Mouse (Mus musculus) gastrocnemius, postnatal 4 days (tissue): ENCODE measurements at regions not wholly inside any gene's neighbourhood (a gene's known extent, or its start where the extent isn't known, plus 50 kb on each side); places are given as distances from the start of the nearest gene placed in this dataset.

Experiments used
- DNase-seq, 2 experiments: peaks; one replicate each; pipeline ENCODE4 v3.0.0; 2021 to 2022; ENCODE audit warnings: low spot score in 2 of 2, mixed read lengths in 2 of 2

DNA sequence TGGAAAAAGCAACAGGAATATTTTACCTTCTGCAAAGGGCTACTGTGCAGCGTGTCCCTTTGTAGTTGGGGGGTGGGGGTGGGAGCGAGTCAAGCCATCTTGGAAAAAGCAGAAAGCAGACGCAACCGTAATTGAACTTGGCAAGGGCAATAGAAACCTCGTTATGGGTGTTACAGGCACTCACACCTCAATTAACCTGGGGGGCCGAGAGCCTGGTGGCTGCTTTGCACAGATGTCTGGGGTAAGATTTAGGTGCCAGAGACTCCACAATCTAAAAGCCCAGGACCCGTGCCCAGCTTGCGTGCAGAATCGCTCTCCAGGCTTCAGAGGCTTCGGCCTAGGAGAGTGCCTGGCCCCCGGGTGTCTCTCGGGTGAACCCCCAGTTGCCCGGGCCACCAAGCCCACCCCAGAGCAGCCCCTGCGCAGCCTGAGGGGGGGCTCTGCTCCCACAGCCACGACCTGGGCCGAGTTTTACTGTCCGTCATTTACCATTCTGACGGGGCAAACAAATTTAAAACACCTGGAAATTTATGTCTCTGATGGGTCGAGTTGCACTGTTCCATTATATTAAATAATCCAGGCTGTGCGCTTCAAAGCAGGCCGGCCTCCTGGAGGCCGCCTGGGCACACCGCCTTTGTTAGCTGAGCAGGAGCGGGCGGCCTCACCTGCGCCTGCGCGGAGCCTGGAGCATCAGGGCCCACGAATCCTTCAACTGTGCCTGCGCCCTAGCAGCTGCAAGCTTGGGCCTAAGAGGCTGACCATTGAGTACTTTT lies 212.4 kb downstream of the Srbd1 start:
- DNase-seq: no peak

DNA sequence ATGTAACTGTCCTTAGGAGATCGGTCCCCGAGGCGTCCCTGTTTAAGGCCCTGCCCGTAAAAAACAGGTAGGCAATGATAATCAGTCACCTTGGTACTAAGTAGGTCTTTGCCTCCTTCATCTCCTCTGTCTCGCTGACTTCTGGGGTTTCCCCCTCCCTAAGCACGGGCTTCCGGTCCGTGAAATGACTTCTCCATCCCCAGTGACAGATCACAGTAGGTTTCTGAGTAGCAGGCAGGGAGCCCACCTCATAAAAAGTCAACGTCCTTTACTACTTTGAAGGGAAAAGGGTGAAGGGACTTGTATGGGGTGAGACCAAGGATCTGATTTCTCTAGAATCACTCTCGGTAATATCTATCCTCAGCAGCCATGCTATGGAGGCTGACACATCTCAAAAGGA lies 213.0 kb downstream of the Srbd1 start:
- no peak for DNase-seq

DNA sequence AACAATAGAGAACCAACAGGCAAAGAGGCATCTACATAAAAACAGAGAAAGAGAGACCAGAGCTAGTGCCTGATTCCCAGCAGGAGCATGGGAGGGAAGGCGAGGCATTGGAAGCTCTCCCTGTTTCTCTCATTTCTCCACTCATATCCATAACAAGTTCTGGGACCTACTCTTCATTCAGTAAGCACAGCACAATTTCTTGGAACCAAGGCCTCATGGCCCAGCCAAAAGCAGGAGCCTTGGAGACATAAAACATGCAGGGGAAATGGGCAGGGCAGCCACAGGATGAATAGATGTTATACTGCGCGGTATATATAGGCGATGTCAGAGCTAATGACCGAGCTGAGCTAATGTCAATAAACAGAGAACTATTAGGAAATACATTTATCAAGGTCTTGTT lies 214.2 kb downstream of the Srbd1 start:
- no peak for DNase-seq

DNA sequence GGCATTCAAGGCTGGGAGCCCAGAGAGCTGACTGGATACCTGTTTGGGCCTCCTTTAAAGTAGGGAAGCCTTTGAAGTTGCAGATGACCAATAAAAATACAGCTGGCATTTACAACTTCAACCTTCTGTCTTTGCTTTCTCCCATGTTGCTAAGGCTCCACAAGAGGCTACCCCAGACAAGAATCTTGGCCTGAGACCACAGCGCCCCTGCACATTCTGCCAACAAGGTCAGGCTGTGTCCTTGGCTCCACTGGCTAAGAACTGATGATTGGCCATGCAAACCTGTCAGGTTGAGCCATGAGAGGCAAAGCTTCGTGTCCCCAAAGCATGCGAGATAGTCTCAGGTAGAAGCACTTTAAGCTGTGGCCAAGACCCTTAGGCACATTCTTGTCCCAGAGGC lies 214.6 kb downstream of the Srbd1 start:
- DNase-seq: no peak

DNA sequence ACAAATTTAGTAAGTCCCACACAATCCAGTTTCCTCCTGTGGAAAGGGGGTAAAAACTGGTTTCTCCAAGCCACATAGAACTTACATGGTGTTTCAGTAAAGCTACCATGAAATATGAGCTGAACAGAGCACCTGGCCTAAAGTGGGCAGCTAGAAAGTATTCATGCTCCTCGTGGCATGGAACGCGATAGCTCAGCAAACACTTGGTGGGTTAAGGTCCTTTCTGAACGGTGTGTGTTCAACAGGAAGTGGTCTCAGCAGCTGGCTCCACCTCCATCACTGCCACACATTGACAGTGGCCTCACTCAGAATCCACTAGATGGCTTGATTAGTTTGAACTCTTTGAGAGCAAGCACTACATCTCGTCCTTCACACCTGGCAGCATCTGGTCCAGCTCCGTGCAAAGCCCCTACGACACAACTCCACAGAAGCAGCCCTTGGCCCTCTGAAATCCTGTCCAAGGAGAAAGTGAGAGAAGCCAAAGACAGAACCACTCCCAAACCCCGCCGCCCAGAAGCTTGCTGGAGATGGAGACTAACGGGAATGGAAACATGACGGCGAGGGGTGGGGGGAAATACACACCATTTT lies 215.2 kb downstream of the Srbd1 start:
- DNase-seq: no peak

DNA sequence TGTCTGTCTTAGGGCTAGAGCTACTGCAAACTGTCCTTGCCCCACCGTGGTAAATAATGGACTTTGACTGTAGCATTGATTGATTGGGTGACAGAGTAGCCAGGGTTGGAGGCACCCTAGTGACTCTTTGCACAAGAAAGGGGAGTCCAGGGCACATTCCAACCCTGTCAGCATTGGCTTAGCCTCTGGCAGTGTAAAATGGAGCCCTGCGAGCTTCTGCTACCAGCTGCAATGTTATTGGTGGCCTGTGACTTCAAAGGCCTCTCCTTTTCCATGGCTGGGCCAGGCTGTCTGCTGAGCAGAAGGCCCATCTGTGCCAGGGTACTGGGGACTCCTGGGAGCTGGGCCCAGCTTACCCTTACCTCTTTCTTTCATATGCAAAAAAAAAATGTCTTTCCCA lies 216.4 kb downstream of the Srbd1 start:
- no peak for DNase-seq

DNA sequence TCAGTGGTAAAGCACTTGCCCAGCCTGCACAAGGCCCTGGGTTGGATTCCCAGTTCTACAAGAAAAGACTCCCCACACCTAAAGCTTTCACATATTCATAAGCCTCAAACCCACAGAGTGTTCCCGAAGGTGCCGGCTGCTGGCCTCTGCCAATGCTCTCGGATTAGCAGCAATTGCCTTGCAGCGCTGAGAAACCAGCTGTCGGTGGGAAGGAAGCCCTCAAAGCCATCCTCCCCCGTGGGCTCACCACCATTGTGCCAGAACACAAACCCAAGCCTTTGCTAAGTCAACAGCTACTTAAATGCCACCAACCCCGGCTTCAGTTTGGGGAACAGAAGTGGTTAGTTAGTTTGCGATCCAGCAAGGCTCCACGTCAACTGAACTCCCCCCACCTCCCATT lies 217.7 kb downstream of the Srbd1 start:
- no peak for DNase-seq

DNA sequence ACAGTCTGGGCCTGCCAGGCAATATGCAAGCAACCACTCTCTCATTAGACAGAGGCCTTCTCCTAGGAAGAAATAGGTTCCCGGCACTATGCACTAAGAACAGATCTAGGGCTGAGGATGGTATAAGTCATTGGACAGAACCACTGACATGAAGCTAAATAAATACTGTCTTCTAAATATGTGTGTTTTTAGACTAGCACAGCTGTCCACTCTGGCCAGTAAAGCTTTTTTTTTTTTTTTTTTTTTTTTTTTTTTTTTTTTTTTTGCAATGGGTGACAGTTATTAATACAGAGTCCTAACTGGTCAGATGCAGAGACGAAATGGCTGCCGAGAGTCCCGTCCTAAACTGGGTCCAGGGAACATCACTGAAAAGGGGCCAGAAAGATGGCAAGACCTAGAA lies 218.9 kb downstream of the Srbd1 start:
- no peak for DNase-seq

DNA sequence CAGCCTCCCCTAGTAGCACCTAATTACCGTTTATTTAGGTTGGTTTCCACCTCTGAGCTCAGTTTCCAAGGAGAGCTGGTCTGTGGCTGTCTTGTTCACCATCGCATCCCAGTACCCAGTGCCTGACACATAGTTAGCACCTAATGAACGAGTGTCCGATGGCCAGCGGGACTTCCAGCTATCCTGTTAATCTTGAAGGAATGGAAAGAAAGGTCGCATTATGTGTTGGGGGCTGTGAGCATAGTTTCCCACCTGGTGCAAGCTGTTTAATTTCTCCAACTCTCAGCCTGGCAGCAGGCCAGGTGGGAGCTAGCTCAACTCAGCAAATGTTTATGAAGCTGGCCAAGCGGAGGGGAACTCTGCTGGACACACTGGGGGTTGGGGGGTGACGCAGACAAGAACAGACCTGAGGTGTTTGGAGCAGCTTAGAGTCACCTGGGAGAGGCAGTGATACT lies 223.7 kb downstream of the Srbd1 start:
- DNase-seq: peak in 1 of 2 experiments; percentile 21

DNA sequence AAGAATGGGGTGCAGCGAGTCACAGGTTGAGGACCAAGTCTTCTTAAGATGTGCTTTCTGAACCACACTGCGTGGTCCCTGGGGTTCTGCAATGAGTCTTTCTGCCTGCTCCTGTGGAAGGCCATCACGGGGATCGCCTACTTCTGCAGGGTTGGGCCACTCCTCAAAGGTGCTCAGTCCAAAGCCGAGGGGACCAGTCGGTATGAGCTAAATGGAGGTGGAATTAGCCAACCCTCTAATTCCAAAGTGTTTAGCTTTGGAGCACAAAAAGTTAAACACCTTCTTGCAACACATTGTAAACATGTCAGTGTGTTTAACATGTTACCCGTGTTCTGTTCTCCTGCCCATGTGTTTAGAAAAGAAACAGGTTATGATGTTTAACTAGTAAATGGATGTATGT lies 225.1 kb downstream of the Srbd1 start:
- DNase-seq: no peak

DNA sequence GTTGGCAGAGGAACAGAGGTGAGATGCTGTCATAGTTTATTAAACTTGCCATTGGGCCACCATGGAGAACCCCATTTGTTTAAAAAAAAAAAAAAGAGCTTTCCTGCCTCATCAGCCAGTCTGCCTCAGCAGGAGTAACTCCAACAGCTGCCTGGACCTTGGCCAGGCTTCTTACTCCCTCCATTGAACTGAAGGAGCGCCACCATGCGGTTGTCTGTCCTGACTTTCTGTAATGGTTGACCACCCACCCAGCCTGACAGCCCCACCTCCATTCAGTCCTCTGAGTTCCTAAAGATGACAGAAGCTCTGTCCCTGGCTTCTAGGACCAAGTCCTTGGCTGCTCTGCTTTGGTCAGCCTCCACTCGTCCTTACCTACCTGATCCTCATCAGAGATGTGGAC lies 227.8 kb upstream of the Six2 start:
- no peak for DNase-seq

DNA sequence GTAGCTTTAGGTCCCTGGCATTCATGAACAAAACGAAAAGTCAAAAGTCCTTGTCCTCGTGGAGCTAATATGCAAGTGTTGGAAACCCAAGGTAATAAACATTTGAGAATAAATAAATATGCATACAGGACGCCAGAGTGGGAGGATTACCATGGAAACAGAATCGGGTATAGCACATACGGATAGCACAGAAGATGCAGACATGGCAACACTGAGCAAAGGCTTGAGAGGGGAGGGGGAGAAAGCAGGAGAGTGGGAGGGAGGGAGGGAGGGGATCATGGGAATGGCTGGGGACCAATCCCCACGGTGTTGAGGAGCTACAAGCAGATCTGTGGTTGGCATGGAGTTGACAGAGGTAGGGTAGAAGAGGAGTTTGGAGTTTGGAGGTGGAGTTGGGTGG lies 226.0 kb upstream of the Six2 start:
- no peak for DNase-seq

DNA sequence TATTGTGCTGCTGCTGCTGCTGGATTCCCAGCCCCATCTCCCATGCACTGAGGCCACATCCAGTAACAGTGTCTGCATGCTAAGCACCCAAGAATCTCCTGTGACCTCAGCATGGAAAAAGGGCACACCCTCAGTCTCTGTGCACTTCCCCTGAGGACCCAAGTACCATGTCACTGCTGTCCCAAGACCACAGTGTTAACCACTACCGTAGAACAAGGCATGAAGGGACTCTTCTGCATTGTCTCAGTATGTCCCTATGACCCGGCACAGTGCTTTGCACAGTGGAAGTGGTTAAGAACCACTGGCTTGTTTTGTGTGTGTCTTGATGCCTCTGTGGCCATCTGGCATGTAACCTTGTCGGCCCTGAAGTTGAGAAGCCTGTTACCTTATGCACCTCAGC lies 220.6 kb upstream of the Six2 start:
- no peak for DNase-seq

DNA sequence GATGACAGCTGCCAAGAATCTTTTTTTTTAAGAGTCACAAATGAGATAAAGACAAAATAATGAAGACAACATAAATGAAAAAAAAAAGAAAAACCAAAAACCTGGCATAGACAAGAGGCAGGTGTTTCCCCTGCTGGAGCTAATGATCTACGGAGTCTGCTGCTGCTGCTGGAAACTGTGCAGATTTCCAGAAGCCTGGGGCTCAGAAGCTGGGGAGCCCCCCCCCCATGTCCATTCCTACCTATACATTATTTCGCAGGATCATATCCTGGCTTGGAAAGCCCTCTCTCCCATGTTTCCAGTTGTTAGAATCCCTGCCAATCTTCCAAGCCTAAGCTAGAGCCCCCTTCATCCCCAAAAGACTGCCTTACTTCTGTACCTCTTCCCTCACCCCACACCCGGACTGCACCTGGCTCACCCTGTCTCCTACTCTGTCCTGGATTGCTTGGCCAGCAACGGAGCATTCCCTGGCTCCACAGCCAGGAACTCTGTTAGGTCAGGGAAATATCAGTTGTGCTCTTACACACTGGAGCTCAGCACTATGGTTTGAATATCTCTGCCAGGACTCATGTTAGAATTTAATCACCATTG lies 218.6 kb upstream of the Six2 start:
- DNase-seq: no peak

DNA sequence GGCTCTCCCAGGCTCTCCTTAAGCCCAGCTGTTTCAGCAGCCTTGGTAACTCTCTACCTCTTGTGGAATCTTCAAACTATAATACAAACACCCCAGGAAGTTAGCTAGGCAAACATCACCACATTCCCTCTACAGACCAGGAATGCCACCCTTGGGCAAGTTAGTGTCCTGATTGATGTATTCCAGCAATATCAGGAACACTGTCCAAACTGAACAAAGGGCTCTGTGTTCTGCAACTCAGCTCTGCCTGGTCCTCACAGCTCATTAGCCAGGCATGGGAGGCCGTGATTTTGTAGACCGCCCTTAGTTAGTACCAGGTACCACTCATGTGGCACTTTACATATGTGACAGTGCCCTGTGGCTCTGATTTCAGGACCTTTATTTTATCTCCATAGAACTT lies 214.5 kb upstream of the Six2 start:
- DNase-seq: no peak

DNA sequence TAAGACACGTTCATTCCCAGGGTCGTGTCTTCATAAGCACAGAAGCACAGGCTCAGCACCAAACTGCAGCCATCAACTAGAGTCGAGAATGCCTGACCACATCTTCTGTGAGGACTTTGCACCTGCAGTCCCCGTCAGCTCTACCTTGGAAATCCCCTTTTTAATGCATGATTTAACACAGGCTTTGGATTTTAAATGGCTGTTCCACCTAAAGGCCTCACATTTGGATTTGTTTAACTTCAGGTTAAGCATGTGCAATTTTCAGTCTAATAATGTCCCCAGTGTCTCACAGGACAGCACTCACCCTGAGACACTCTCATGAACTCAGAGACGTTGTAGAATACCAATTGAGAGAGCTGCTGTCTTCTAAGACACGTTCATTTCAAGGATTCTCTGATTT lies 211.0 kb upstream of the Six2 start:
- no peak for DNase-seq

DNA sequence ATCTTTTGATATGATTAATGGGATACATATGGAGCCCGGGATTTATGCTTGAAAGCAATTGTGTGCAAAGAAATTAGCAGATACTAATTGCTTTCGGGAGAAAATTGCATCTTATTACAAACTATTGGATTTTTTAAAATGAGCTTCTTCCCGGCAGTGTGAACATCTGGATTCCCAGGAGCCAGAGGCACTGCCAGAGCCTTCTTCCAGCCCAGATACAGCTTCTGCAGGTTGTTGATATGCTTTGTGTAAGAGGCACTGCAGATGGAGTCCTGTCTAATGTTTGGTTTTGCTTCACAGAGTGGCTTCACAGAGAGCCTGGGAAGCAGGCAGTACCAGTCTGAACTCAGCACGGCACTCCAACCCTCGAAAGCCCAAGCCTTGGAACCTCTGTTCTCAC lies 207.9 kb upstream of the Six2 start:
- no peak for DNase-seq

DNA sequence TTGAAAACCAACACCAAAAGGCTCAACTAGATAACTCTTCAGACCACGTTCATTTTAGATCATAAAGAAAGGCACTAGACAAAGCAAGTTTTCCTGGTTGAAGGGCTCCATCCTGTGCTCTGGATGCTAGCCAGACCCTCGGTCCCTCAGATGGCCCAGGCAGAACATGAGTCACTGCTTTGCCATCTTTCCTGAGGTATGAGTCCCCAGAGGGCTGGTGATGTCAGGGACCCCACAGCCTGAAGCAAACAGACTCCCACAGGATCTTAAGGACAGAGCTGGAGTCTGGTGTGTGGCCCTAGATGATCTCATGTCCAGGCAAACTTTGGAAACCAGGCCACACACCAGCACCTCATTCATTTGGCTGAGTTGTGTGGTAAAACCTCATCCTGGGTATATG lies 203.2 kb upstream of the Six2 start:
- DNase-seq: no peak

DNA sequence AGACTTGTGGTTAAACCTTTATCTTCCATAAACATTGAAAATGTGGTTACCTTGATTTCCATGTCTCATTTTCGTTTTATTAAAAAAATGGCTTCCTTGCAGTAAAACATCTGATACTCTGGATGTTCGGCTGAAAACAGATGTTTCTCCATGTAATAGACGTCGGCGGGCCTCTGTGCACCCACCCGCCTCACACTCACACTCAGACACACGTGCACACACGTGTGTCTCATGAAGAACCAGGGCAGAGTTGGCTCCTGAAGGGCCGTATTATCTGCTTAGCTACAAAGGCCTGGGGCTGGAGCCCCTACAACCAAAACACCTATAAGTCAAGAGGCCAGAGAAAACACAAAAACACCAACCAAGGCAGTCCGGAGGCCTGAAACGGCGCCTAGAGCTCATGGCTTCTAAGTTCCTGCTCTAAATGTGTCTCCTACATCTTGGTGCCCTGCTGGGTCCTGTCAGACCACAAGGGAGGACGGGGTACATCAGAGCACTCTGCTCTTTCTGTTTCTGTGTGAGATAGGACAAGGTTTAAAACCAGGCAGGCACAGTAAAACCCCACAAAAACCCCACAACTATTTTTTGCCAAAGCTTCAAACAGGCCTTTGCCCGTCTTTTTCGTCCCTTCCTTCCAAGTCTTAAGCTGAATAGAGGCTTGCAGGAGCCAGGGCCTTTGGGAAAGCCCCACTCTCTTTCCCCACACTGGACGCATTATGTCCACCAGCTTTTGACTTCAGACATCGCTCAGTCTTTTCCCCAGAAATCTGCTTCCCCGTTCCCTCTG lies 201.9 kb upstream of the Six2 start:
- DNase-seq: no peak

DNA sequence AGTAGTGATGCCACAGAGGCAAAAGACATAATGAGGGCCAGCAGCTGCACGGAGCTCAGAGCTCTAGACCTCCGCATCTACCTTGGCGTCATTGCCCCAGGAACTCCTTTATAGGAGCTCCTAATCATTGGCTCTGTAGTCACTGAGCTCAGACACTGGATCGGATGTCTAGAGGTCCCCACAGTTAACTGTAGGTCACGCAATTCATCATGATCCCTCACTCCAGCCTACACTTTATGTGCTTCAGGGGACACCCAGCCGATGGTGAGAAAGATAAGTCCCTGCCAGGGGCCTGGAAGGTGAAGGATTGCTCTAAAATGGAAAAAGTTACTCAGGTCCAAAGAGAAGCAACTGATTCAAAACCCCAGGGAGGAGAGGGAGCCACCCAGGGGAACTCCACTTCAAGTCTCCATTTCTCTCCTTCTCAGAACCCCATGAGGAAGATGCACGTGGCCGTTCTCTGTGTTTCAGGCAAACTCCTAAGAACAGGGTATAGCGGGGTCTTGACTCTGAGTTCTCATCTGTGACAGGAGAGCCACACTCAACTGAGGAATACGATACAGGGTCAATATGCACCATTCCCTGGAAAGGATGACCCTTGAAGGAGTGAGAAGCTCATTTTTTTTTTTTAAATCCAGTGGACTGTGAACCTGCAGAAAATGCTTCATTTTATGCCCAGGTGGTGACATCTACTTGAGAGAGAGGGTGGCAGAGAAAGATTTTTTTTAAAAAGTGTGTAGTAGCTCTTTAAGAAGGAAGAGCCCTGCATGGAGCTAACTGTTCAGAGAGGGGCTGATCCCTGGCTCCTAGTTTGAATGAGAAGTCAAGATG lies 200.7 kb upstream of the Six2 start:
- DNase-seq: no peak

DNA sequence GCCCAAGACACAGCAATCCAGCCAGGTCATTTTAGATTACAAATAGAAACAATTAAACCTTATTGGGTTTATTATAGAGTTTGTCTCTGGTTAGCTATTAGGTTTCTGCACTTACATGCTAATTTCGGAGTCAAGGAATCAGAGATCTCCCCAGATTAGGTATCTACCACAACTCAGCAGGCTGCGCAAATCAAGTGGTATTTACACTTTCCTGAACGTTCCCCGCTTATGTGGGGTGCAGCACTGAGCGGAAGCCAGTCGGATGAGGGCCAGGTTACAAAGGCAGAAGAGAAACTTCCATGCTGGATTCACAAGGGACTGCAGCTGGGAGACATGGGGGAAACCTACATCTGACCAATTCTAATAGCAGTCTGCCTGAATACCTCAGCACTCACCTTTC lies 198.6 kb upstream of the Six2 start:
- no peak for DNase-seq
